Mouse (Mus musculus) embryo, embryonic 10 days (tissue): Measurements from ENCODE around the gene Cdh26.

Source experiments
- DNase-seq: peaks from one replicate; pipeline ENCODE4 v3.0.0-alpha.2; 2015; ENCODE audit warnings: low spot score

Gene Cdh26

DNA sequence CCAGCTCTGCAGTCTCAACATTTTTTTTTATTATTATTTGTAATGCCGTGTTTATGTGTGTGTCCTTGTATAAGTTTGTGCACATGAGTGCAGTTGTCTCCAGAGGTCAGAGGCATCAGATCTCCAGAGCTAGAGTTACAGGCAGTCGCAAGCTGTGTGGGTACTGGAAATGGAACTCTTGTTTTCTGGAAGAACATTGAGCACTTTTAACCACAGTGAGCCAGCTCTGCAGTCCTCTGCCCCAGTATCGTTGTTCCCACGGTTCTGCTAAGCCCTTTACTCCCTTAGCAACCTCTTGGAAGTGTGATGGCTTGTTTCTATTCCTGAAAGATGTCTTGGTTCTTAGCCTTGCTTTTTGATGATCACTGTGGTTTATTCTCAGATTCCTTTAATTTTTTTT, 19.1 kb downstream of the Cdh26 start:
- no peak for DNase-seq

DNA sequence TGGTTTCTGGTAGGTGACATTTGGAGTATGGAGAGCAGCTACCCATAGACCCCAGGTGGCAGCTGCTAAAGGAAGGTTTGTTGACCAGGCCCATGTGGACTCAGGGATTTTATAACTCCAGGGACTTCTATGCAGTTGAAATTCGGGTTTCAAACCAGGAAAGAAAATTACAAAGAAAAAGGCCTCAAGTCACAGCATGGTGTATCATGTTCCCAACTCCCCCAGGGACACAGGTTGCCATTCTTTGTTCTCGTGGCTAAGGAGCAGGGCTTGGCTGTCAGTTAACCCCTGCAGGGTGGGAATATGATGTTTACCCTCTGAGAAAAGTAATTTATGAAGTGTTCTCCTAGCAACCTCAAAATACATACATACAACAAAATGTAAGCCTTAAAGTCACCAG, 19.9 kb downstream of the Cdh26 start:
- no peak for DNase-seq

DNA sequence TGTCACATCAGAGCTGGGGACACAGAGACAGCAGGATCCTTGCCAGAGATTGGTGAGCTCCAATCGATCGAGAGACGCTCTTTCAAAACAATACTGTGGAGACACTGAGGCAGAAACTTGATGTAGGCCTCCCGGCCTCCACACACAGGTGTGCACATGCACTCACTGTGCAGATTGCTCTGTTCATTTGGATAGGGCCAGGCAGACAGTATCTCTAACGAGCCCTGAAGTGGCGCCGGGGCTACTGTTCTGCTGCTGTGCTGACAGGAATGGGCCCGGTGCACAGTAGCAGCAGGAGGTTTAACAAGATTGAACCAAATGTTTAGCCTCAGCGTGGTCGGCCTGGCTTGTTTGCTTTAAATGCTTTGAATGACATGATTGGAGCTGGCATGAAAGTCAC, 20.6 kb downstream of the Cdh26 start:
- no peak for DNase-seq

DNA sequence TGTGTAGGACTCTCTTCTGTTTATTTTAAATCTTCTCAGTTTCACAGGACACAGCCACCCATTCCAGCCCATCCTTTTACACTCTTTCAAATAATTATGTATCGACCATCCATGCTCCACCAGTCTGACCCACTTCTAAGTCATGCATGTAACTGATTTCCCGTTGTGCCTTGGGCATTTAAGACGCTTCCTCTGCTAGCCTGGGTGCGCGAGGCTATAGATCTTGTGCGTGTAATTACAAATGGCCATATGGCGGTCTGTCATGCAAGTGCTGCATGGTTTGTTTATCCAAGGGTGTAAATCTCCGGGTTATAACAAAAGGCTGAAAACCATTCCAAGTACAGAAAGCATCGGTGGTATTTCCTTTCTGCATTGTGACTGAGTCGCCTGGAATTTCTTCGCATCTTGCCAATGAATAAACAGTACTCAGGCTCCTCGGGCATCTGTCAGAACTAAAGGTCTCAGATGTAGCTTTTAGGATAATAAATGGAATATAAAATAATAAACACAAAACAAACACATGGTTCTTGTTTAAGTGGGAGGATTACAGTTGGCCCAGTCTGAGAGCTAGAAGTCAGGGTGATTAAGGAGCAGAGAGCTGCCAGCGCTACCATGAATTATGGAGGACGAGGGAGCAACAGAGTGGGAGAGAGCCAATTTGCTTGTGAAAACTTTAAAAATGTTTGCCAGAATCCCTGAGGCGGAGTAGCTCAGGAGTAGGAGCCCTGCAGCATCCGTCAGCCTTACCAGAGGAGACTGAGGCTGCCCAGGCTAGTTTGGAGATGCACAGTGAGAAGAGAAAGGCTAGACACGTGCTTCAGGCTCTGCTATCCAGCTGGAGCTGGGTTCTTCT, 24.6 kb downstream of the Cdh26 start:
- peak; percentile 58 for DNase-seq

DNA sequence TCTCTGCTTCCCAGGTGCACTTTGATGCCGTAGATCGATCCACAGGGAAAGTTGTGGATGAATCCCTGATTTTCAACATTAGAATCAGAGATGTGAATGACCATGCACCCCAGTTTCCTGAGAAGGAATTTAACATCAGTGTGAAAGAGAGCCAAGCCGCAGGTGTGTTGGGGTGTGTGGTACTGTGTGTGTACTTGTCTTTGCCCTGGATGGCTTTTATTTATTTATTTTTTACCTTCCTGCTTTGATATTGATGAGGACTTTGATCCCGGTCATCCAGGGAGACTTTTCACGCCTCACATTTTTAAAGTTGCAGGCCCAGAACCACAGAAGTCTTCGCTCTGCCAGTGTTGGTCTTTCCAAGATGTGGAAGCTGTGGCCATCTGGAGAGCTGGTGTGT, 27.1 kb downstream of the Cdh26 start:
- no peak for DNase-seq

DNA sequence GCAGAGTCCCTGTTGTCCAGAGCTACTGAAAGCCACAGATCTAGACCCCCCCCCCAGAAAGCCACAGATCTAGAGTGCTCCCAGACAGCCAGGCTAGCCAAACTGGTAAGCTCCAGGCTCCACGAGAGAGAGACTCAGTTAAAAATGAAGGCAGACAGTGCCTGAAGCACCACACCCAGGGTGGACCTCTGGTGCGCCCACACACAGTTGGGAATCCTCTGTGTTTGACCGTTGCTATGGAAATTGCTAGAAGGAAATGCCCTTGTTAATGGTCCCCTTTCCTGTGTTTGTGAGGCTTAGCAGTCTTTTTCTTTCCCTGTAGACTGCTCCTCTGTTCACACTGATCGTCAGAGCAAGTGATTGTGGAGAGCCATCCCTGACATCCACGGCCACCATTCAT, 30.0 kb downstream of the Cdh26 start:
- DNase-seq, result no peak

DNA sequence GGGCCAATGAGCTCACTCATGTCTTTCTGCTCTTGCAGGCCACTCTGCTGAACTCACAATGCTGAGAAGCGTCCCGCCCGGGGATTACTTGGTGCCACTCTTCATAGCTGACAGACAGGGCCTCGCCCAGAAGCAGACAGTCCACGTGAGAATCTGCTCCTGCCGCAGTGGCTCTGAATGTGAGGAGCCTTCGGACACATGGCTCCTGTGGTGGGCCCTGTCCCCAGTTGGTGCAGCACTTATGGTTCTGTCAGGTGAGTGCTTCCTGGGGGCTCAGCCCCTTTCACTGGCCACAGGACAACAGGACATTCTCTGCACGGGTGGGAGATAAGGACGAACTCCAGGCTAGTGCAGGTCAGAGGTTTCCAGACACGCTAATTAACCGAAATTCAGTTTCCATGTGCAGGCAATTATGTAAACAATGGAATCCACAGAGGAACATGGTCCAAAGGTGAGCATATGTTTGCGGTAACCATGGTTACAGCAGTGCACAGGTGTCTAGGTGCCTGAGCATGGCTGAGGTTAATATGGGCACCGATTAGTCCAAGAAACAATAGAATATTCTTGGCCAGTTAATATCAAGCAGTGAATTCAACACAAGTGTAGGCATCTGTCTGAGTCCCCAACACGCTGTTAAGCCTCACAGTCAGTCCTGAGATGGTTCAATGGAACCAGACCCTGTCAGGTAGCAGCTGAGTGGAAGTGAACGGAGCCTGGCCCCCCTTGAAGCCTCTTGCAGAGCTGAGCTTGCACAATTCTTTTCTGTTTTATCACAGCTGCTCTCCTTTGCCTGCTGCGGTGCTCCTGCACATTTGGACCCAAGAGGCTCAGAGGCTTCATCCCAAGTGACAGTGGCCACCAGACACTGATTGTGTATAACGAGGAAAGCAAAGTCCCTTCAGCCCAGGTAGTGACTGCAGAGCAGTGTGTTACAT, 41.5 kb downstream of the Cdh26 start:
- DNase-seq, result no peak

DNA sequence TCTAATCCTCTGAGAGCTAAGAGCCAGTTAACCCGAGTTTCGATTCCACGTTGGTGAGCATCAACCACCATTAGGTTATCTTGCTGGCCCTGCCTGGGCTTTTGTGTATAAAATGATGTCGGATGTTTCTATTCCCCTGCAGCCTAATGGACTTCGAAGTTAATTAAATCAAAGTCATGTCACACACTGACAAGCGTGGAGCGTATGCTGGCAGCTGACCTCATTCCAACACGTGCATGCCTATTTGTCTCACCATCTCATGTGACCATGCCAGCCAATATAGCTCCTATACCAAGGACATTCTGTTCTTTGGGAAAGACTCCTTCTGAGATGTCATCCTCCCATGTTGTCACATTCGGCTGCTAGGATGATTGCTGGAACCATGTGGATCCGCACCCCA, 43.6 kb downstream of the Cdh26 start:
- DNase-seq, result no peak

DNA sequence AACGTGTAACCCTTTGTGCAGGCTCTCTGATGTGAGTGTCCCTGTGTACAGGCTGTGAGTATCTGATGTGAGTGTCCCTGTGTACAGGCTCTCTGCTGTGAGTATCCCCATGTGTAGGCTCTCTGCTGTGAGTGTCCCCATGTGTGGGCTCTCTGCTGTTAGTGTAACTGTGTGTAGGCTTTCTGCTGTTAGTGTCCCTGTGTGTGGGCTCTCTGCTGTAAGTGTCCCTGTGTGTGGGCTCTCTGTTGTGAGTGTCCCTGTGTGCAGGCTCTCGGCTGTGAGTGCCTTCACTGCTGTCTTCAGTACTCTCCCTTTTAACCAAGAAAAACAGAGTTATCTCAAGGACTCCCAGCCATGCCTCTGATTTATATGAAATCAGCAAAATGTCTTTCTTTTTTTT, 46.9 kb downstream of the Cdh26 start:
- DNase-seq, result no peak

DNA sequence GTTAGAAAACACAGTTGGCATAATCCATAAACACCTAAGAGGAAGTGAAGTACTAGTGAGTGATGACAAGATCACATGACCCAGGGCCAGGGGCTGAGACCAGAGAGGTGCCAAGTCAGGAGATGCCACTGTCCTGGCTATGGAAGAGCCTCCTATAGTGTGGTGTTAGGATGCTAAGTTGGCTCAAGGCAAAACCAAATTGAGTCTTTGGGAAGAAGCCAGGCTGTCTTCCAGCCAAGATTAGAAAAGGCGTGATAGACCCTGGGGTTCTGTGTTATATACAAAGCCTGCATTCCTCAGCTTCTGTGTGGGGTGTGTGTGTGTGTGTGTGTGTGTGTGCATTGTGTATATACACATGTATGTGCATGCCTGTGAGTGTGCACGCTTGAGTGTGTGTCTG, 48.7 kb downstream of the Cdh26 start:
- DNase-seq, result no peak

DNA sequence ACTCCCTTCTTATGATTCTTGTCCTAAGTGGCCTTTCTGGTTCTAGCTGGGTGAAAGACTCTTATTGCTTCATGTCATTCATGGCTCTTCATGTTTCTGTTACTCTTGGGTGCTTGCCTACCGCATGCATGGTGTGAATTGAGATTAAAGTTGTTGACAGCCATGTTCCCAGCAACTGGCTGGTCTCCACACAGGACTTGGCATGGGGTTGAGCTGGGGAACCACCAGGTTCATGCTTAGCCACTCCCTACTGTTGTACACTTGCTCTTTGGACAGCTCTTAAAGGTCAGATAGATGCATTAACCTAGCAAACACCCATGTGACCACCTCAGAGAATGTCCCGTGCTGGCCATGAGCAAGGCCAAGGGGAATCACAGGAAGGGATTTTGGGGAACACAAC, 50.6 kb downstream of the Cdh26 start:
- no peak for DNase-seq

DNA sequence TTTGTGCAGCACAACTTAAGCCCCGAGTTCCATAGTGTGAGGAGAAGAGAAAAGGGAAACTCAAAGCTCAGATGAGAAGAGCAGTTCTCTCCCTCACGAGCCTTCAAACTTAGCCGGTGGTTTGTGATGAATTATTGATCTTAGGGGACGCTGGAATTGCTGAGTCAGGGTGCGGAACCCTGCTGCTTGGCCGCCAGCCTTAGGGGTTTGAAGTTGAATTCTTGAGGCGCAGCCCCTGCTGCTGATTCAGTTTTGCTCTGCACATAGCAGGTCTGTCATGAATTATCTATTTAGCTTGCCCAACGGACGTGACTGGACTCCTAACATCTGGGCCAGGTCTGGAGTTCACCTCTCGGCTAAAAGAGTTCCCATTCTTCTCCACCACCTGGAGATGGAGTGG, 53.1 kb downstream of the Cdh26 start:
- no peak for DNase-seq

DNA sequence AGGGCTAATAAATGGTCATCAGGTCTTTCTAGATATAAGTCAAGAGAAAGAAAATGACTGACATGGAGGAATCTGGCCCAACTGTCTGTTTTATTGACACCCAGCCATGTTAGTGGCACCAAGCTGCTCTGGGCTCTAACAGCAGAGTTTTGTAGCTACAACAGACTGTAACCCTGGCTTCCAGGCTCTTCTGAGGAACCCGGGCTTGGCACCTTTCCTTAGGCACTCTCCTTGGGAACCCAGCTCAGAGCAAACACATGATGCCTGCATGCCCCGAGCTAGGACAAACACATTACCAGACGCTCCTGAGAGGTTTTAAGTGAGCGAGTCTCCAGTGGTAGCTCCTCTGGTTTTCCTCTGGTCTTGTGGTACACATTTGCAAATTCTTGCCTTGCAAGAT, 57.9 kb downstream of the Cdh26 start:
- no peak for DNase-seq

DNA sequence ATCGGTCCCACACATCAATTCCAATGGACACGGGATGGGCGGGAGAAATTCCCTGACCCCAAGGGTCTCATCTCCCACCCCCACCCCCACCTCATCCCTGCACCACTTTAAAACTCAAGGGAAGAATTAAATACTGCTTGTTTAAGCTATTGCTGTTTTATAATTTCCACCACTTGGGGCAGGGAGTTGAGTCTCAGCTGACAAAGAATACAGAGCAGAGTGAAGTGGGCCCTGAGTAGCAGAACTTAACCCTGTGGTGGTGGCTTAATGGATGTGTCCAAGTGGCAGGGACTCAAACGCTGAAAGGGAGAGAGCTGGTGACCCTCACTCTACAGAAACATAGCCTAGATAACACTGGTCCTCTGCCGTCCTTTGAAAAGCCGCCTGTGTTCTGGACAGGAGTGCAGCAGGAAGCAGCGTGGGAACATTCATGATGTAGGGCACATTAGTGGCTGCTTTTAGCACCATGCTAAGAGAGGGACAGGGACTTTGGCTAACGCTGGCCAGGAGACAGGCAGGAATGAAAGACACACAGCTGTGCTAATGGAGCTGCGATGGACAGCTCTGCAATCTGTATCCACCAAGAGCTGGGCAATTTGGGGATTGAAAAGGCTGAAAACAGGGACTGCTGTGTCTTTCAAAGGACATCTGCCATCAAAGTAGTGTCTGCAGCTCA, 60.1 kb downstream of the Cdh26 start:
- no peak for DNase-seq

DNA sequence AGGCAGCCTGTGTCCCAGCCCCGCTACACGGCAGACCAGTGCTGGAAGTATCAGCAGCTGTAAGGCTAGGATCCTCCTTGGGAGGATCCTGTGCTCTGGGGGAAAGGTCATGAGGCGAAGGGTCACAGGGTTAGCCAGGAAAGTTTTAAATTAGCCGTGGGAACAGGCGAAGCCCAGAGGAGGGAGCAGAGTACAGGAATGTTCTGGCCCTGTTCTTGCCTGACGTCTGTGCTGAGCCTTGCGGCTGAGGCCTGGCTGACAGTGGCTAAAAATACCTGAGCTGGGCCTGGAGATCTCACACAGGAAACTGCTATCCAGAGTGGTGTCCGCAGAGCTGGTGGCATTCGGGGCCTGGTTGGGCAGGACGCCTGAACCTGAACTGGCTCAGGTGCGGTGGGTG, 63.7 kb downstream of the Cdh26 start:
- peak; percentile 52 for DNase-seq

DNA sequence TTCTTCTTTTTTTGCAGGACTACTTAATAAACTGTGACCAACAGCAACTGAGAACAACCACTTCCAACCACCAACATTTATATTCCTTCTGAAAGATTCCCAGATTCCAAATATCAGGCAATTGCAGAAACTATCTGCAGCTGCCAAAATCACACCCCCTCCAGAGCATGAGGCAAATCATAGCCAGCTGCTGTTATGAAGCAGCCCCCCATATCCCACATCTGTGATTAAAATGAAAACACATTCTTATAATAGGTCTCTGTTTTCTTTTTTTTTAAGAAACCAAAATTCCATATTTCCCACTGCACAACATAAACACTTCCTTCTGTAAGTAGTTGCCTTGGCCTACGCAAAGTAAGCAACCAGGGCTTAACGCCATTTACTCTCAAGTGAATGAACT, 65.5 kb downstream of the Cdh26 start:
- no peak for DNase-seq

DNA sequence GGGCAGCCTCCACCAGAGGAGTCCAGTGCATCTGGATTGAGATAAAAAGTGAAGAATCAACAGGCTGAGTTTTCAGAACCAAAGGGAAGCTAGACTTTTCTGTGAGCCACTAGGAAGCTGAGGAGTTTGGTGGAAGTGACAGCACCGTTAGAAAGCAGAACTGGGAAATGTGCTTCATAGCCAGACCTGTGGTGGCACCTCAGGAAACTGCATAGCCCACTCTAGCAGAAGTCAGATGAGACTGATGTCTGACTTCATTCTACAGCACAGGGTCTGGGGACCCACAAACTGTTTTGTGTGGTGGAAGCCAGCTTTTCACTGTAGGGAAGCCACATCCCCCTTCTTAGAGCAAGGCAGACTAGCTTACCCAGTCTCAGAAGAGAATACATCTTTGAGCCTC, 67.6 kb downstream of the Cdh26 start:
- DNase-seq, result no peak

DNA sequence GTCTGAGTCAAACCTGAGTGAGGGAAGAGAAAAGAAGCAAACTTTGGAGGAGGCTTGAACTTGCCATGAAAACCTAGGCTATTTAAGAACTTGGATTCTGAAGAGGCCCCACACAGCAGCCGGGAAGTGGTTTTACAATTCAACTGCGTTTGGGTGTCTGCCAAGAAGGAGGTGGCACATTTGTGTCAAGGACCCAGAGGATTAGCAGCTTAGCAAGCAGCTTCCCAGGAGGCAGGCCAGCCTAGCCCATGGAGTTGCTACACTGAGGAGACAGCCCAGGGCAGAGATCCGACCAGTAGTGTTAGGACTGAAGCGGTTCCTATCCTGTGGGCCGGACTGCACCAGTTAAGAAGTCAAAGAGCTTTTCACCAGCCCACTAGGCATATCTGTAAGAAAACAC, 68.1 kb downstream of the Cdh26 start:
- DNase-seq, result no peak

DNA sequence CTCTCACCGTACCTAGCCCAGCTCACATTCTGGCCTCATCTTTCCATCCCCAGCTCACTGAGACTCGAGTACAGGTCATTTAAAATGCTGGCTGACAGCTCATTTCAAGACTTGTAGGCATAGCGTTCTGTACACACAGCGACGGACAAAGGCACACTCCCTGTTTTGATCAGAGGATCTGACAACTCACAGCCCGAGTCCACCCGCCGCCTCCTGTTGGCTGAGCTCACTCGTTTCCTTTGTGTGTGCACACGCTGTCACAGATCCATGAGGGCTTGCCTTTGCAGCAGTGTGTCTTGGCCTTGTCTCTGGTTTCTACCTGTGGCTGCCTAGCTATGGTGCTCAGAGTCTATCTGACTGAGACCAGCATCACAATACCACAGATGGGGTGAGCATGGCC, 72.1 kb downstream of the Cdh26 start:
- no peak for DNase-seq

DNA sequence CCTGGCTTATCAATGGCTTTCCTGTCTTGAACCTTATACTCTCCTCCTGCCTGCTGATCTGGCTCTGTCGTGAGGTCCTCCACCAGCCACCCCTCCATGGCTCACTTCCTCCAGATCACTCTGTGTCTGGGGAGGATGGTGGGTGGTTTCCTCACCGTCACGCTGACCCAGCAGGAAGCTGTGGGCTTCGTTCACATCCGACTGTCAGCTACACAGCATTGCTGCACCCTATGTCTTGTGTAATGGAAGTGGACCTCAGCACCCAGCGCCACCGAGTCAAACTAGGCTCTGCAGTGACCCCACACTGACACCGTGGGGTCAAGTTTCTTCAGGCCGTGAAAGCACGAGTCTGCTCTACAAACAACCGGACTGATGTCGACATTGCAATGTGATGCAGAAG, 75.7 kb downstream of the Cdh26 start:
- no peak for DNase-seq

DNA sequence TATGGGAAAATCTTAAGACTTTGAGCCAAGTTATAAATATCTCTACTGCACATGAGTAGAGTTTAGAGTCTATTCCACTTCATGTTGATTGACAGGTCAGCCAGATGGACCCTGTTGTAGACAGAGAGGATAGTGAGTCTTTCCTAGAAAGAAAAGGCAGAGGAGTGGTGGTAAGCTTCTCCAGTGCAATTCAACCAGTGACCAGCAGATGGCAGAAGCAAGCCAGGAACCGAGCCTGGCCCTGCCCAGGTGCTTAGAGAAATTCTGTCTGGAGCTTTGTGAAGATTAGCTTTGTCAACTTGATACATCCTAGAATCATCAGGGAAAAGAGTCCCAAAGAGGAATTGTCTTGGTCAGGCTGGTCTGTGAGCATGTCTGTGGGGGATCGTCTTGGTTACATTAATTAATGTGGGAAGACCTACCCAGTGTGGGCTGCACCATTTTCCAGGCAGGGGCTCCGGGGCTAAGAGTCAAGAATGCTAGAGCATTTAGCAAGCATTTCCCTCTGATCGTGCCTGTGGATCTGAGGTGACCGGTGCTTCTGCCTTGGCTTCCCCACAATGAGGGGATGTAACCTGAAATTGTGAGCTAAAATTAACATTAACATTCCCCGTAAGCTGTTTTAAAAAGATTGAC, 77.2 kb downstream of the Cdh26 start:
- DNase-seq, result peak; percentile 83

DNA sequence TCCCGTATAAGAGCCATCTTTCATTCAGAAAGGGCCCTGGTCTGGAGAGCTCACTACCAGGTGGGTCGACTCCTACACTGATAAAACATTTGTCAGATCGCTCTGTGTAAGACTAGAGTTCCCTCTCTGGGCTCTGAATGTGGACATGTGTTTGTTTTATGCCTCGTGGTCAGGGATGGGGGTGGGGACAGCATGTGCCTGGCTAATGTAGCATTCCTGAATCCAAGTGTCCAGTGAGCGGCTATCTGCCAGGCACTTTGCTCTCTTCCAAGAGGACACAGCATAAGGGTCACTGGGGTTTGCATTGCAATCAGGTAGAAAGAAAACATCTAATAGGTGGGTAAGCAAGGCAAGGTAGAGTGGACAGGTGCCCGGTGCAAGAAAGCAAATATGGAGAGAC, 77.9 kb downstream of the Cdh26 start:
- DNase-seq, result no peak
